Mouse (Mus musculus) forebrain, postnatal 0 days (tissue): ENCODE measurements at regions not wholly inside any gene's neighbourhood (a gene's known extent, or its start where the extent isn't known, plus 50 kb on each side); places are given as distances from the start of the nearest gene placed in this dataset.

Experiments used
- ATAC-seq: fragments of 200-750 bp; cut with Nextera tagmentation; 2 replicates; pipeline ENCODE4 v1.8.0; 2017; ENCODE audit warnings: mild to moderate bottlenecking, moderate library complexity
- DNase-seq: peaks from one replicate; pipeline ENCODE4 v3.0.0-alpha.2; 2015
- H3K27ac ChIP-seq: fragments of 300-500 bp; sonication (generic); 2 replicates; pipeline ENCODE4 v1.5.1; 2014; ENCODE audit warnings: low read depth, mild to moderate bottlenecking, antibody characterized with exemption, low read length, moderate library complexity, mixed read lengths
- H3K27me3 ChIP-seq: fragments of 300-500 bp; sonication (generic); 2 replicates; pipeline ENCODE4 v1.6.1; 2014; ENCODE audit warnings: mild to moderate bottlenecking, low read length, mixed read lengths; ENCODE audit not compliant: insufficient read depth
- H3K36me3 ChIP-seq: fragments of 300-500 bp; sonication (generic); 2 replicates; pipeline ENCODE4 v1.6.1; 2014; ENCODE audit warnings: mild to moderate bottlenecking, moderate library complexity; ENCODE audit not compliant: insufficient read depth
- H3K4me1 ChIP-seq: fragments of 300-500 bp; sonication (generic); 2 replicates; pipeline ENCODE4 v1.6.1; 2014; ENCODE audit warnings: antibody characterized with exemption; ENCODE audit not compliant: insufficient read depth
- H3K4me2 ChIP-seq: fragments of 300-500 bp; sonication (generic); 2 replicates; pipeline ENCODE4 v1.6.1; 2014; ENCODE audit warnings: low read depth, mild to moderate bottlenecking, moderate library complexity
- H3K4me3 ChIP-seq: fragments of 300-500 bp; sonication (generic); 2 replicates; pipeline ENCODE4 v1.5.1; 2014; ENCODE audit warnings: low read depth, low read length, mixed read lengths
- H3K9ac ChIP-seq: fragments of 300-500 bp; sonication (generic); 2 replicates; pipeline ENCODE4 v1.6.1; 2014; ENCODE audit warnings: mild to moderate bottlenecking
- H3K9me3 ChIP-seq: fragments of 300-500 bp; sonication (generic); 2 replicates; pipeline ENCODE4 v1.6.1; 2016; ENCODE audit warnings: low read length
- CTCF ChIP-seq: sonication (generic); IDR thresholded peaks from 2 replicates; pipeline ENCODE4 v1.5.1; 2016; ENCODE audit warnings: antibody characterized with exemption, control low read depth, low read depth
- WGBS: fragments of 180-500 bp; shearing (Covaris S2); extraction: QIAGEN DNeasy Blood & Tissue Kit; methylation state at CpG from one replicate; pipeline ENCODE4 v1.1.7; 2014; 5-methylcytosine and 5-hydroxymethylcytosine counted together

DNA sequence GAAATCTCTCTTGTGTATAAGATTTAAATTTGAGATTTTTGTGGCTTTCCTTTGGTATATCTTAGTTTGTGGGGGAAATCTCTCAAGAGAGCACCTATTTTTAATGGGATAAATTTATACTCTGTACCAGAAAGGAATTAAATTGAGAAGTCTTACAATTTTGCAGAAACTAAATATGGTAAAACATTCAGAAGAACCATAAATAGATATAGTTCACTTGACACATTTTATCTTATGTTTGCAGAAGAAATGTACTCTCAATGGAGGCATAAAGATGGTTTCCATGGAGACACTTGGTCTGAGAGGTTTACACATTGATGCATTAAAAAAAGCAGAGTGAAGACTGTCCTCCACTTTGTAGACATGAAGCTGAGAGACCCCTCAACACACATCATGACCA lies 86.9 kb downstream of the Ndufa10 start:
- H3K4me3 ChIP-seq = no peak overlapping the region
- TF ChIP-seq CTCF = no peak
- ATAC-seq (peak; percentile 48; the same call in 1 of the 2 replicates), DNase-seq (no peak)
- H3K27ac ChIP-seq = no peak overlapping the region
- no peaks in the 10 kb centered on the region for H3K36me3 ChIP-seq
- no peak overlapping the region for H3K4me2 ChIP-seq
- H3K4me1 ChIP-seq = 0 out of 2 replicates have a peak, but pooled peaks cover 3% of the 10 kb centered on the region
- H3K27me3 ChIP-seq = no peaks in the 10 kb centered on the region
- no peak overlapping the region for H3K9ac ChIP-seq
- H3K9me3 ChIP-seq = no peaks in the 10 kb centered on the region

DNA sequence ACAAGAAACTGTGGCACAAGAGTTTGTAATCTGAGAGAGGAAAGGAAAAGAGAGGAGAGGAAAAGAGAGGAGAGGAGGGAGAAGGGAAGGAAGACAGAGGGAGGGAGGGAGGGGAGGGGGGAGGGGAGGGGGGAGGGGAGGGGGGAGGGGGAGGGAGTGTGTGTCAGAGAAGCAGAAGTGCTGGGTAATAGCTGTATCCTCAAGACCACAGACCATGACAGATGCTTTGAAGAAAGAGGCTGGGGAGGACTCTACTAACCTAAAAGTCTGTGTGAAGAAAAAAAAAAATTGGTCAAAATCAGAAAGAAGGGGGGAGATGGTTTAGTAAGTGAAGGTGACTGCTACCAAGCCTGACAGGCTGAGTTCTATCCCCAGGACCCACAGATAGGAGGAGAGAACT lies 88.7 kb downstream of the Ndufa10 start:
- no peak for TF ChIP-seq CTCF
- Histone ChIP-seq H3K4me3 (no peak overlapping the region), H3K27ac (no peak overlapping the region), H3K9me3 (no peaks in the 10 kb centered on the region), H3K27me3 (no peaks in the 10 kb centered on the region), H3K9ac (no peak overlapping the region), H3K4me2 (no peak overlapping the region), H3K4me1 (0 out of 2 replicates have a peak, but pooled peaks cover 3% of the 10 kb centered on the region), H3K36me3 (no peaks in the 10 kb centered on the region)
- ATAC-seq (no peak), DNase-seq (no peak)

DNA sequence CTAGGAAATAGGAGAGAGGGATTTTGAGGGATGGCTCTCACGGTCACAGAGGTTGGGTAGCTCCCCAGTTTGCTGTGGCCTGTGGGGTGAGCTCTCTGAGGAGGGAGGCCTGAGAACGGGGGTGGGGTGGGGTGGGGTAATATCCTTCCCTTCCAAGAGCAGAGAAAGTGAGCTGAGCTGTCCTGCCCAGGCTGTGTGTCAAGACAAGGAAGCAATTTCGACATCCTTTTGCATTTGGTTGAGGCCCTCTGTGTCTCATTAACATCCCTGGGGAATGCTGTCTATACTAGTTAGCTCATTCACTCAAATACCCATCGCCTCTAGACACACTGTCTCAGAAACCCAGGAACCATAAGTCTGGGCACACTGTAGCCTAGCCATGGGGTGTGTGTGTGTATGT lies 89.9 kb downstream of the Ndufa10 start:
- 84% methylated on average over 4 of the region's 4 CpGs for WGBS
- Histone ChIP-seq H3K27ac (no peak overlapping the region), H3K9me3 (no peaks in the 10 kb centered on the region), H3K36me3 (no peaks in the 10 kb centered on the region), H3K4me2 (no peak overlapping the region), H3K4me3 (no peak overlapping the region), H3K4me1 (0 out of 2 replicates have a peak, but pooled peaks cover 3% of the 10 kb centered on the region), H3K9ac (no peak overlapping the region), H3K27me3 (no peaks in the 10 kb centered on the region)
- DNase-seq (no peak), ATAC-seq (no peak)
- no peak for TF ChIP-seq CTCF

DNA sequence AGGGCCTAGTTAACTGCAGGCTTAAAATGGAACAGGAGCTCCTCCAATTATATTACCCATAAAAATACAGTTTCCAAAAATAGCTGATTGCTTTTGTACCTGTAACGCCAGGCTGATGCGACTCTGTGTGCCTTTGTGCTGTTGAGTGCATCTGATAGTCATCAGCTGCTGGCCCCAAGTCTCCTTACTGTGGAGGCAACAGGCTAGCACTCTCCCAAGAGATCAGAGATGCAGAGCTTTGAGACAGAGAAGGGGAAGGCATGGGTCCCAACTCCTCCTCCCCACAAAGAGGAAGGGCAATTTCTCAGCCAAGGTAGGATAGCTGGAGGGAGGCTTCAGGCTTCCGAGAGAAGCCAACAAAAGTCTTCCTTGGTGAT lies 94.2 kb downstream of the Ndufa10 start:
- 0 out of 2 replicates have a peak, but pooled peaks cover 3% of the 10 kb centered on the region for H3K4me1 ChIP-seq
- H3K9me3 ChIP-seq = no peaks in the 10 kb centered on the region
- peak overlapping the region; percentile 17 for H3K27ac ChIP-seq
- H3K4me2 ChIP-seq = no peak overlapping the region
- no peaks in the 10 kb centered on the region for H3K36me3 ChIP-seq
- no peaks in the 10 kb centered on the region for H3K27me3 ChIP-seq
- no peak overlapping the region for H3K4me3 ChIP-seq
- no peak for TF ChIP-seq CTCF
- no peak overlapping the region for H3K9ac ChIP-seq
- DNase-seq (no peak), ATAC-seq (no peak; the same call in 1 of the 2 replicates)
- 65% methylated on average over 3 of the region's 3 CpGs for WGBS

DNA sequence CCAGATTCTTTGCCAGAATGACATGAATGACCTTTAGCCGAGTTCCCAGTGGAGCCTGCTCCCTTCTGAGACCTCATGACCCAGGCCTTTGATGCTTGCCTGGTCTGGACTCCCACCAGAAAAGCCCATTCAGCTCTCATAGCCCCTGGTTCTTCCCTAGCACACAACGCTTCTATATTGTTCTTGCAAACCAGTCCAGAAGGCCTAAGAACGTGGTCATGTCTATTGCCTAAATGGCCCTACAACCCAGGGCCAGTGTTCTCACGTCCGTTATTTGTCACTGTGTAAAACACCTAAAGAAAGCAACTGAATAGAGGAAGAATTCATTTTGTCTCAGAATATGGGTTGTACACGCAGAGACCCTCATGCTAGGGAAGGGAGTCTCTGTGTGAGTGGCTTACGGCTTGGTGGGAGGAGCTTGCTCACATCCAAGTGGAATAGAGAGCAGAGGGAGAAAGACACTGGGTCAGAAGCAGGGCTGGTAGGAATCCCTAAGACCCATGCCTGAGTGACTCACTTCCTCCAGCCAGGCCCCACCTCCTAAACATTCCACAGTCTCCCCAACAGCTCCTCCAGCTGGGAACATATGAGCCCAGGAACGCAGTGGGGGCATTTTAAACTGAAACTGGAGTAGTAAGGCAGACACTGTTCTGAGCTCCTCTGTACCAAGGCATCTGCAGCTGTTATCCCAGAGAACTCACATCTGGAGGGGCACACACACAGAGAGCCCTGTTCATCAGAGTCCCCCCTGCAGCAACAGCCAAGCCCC lies 94.7 kb downstream of the Ndufa10 start:
- TF ChIP-seq CTCF = no peak
- Histone ChIP-seq H3K4me1 (no peaks in the 10 kb centered on the region), H3K36me3 (no peaks in the 10 kb centered on the region), H3K9me3 (no peaks in the 10 kb centered on the region), H3K9ac (no peak overlapping the region), H3K4me3 (no peak overlapping the region), H3K27ac (peak overlapping the region; percentile 17), H3K4me2 (no peak overlapping the region), H3K27me3 (no peaks in the 10 kb centered on the region)
- ATAC-seq (peak; percentile 82), DNase-seq (no peak)
- WGBS = 52% methylated on average over 8 of the region's 8 CpGs

DNA sequence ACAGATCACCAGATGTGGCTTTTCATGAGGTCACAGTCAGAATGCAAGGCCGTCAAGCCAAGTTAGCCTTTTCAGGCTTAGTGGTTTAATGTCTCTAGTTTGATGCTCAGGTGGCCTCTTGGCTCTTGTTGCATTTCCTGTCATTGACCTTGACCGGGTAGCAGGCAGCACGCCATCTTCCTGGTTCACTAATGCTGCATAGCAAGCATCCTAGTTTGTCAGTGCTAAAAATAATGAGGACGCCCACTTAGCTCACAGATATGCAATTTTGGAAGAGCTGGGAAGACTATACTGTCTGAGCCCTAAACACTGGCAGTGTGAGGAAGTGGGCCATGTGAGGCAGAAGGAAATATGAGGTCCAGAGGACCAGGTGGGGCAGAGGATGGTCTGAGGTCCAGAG lies 97.2 kb downstream of the Ndufa10 start:
- DNase-seq (no peak), ATAC-seq (no peak)
- H3K27me3 ChIP-seq = no peaks in the 10 kb centered on the region
- peaks cover 11% of the 10 kb centered on the region for H3K4me1 ChIP-seq
- H3K4me3 ChIP-seq = no peak overlapping the region
- no peaks in the 10 kb centered on the region for H3K9me3 ChIP-seq
- no peak overlapping the region for H3K4me2 ChIP-seq
- H3K9ac ChIP-seq = no peak overlapping the region
- no peak for TF ChIP-seq CTCF
- 83% methylated on average over 4 of the region's 4 CpGs for WGBS
- H3K36me3 ChIP-seq = no peaks in the 10 kb centered on the region
- no peak overlapping the region for H3K27ac ChIP-seq

DNA sequence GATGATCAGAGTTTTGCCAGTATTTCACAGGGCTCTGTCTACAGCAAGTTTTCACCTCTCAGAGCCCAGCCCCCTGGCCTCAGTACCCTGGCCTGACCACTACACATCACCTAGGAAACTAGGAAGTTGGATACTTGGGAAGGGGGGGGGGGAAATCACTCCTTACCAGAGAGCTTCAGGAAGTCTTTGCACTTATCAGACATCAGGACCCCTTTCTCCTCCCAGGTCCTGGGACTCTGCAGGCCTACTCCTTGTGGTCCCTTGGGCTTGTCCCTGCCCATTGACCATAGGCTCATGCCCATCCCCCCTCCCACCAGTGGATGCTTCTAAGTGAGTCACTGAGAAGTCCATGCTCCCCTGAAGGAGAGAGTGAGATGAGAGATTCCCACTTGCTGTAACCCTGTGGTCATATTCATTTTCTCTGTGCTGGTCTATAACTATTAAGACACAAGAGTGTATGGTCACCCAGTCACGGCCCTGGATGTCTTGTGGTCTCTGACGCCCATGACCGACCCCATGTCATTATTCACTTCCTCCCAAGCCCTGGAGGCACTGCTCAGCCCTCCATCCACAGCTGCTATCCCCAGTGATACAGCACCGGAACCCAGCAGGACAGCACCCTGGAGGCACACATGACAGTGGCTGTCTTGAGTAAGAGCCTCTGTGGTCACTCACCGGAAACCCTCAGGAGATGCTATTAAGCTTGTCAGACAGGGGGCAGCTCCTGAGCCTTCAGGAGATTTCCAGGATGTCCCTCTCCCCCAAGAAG lies 101.3 kb downstream of the Ndufa10 start:
- DNase-seq = no peak
- peak overlapping the region; percentile 35 for H3K4me2 ChIP-seq
- H3K9ac ChIP-seq = no peak overlapping the region
- WGBS = 94% methylated on average over 5 of the region's 5 CpGs
- H3K27me3 ChIP-seq = no peaks in the 10 kb centered on the region
- peak overlapping the region; percentile 68 for H3K27ac ChIP-seq
- no peaks in the 10 kb centered on the region for H3K36me3 ChIP-seq
- TF ChIP-seq CTCF = no peak
- peak; percentile 28; the same call in 1 of the 2 replicates for ATAC-seq
- no peak overlapping the region for H3K4me3 ChIP-seq
- H3K9me3 ChIP-seq = no peaks in the 10 kb centered on the region
- H3K4me1 ChIP-seq = peaks cover 18% of the 10 kb centered on the region
